Mouse (Mus musculus) hindbrain, embryonic 11.5 days (tissue): ENCODE data around the gene Tas2r114. TPM values are rescaled to one million over a fixed set of nuclear protein-coding genes. Genes with fewer than 3 reads are reported as not detected.

Source experiments
- ATAC-seq: fragments of 200-750 bp; cut with Nextera tagmentation; 2 replicates; pipeline ENCODE4 v1.8.0; 2017; ENCODE audit warnings: mild to moderate bottlenecking, moderate TSS enrichment, moderate library complexity; ENCODE audit not compliant: low FRiP score
- DNase-seq: peaks from one replicate; pipeline ENCODE4 v3.0.0-alpha.2; 2015; ENCODE audit warnings: low spot score
- H3K27ac ChIP-seq: fragments of 300-500 bp; sonication (generic); 2 replicates; pipeline ENCODE4 v1.5.1; 2014; ENCODE audit warnings: mild to moderate bottlenecking, low read depth, low read length
- H3K27me3 ChIP-seq: fragments of 300-500 bp; sonication (generic); 2 replicates; pipeline ENCODE4 v1.6.1; 2014; ENCODE audit warnings: mild to moderate bottlenecking, low read length, moderate library complexity, mixed read lengths; ENCODE audit not compliant: control insufficient read depth, insufficient read depth
- H3K36me3 ChIP-seq: fragments of 300-500 bp; sonication (generic); 2 replicates; pipeline ENCODE4 v1.6.1; 2014; ENCODE audit warnings: mild to moderate bottlenecking, low read length, moderate library complexity, mixed read lengths; ENCODE audit not compliant: control insufficient read depth, insufficient read depth
- H3K4me1 ChIP-seq: fragments of 300-500 bp; sonication (generic); replicated peaks from 2 replicates; pipeline ENCODE4 v1.6.1; 2014; ENCODE audit warnings: low read length, mixed read lengths; ENCODE audit not compliant: control insufficient read depth, insufficient read depth
- H3K4me2 ChIP-seq: fragments of 300-500 bp; sonication (generic); replicated peaks from 2 replicates; pipeline ENCODE4 v1.6.1; 2014; ENCODE audit warnings: mild to moderate bottlenecking, low read depth, low read length
- H3K4me3 ChIP-seq: fragments of 300-500 bp; sonication (generic); 2 replicates; pipeline ENCODE4 v1.5.1; 2014; ENCODE audit warnings: low read depth, low read length
- H3K9ac ChIP-seq: fragments of 300-500 bp; sonication (generic); 2 replicates; pipeline ENCODE4 v1.6.1; 2014; ENCODE audit warnings: low read depth, low read length
- H3K9me3 ChIP-seq: fragments of 300-500 bp; sonication (generic); 2 replicates; pipeline ENCODE4 v1.6.1; 2016; ENCODE audit warnings: low read length; ENCODE audit not compliant: control insufficient read depth
- WGBS: fragments of 180-500 bp; shearing (Covaris S2); extraction: QIAGEN DNeasy Blood & Tissue Kit; methylation state at CpG from one replicate; pipeline ENCODE4 v1.1.7; 2014; 5-methylcytosine and 5-hydroxymethylcytosine counted together
- polyA plus RNA-seq: library from polyadenylated mRNA; unstranded; fragments of >200 nt; fragmentation: Nextera tagmentation; extraction: Ambion mirVana; gene quantifications from 2 replicates; pipeline ENCODE4 v1.2.1, GENCODE M21; 2014

Tas2r114 gene
- polyA plus RNA-seq: not detected in 2 replicates

DNA sequence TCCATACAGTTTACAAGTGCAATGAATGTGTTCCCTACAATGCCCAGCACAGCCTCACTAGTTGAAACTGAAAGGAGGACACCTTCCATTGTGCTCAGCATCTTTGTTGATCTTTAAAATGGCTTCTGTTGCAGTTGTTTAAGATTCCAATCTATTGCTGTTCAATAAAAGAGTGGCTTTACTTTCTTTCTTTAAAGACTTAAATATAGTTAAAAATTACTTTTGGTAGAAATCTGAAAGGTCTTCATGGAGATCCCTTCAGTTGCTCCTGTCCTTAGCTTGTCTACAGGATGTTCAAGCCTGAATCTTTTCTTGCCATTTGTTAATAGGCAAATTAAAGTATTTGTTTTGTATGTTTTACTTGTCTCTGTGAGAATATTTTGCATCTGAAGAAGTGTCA is at the start of gene Tas2r114:
TSS of gene Tas2r114 (minus strand) at position 101 of the 400 bp plus-strand sequence.
- Histone ChIP-seq H3K9me3 (no peaks in the 10 kb centered on the region), H3K27ac (no peak within 1 kb of the TSS), H3K36me3 (no peaks in the 10 kb centered on the region), H3K4me2 (no peak within 1 kb of the TSS), H3K9ac (no peak within 1 kb of the TSS), H3K4me3 (no peak within 1 kb of the TSS), H3K27me3 (no peaks in the 10 kb centered on the region), H3K4me1 (no peaks in the 10 kb centered on the region)
- ATAC-seq (no peak), DNase-seq (no peak)

DNA sequence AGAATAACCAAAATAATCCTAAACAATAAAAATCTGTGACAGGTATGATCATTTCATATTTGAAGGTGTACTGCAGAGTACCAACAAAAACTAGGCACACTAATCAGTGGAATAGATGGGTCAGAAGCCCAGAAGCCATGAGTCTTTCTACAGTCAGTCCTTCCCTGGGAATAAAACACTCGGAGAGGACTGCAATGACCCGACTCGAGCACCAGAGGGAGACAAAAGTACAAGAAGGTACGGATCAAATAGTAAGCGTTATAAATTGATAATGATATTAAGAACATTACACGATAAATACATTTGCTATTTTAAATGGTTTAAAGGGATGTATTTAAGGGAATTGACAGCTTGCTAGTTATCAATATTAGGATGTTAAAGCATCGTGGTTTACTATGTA is 22.9 kb upstream of the Tas2r114 start:
- WGBS: 46% methylated on average over 7 of the region's 7 CpGs
- Histone ChIP-seq H3K4me3 (no peak overlapping the region), H3K9ac (no peak overlapping the region), H3K4me1 (no peaks in the 10 kb centered on the region), H3K9me3 (no peaks in the 10 kb centered on the region), H3K4me2 (no peak overlapping the region), H3K27ac (no peak overlapping the region), H3K27me3 (no peaks in the 10 kb centered on the region), H3K36me3 (no peaks in the 10 kb centered on the region)
- peak; percentile 4 for DNase-seq
- ATAC-seq: no peak

DNA sequence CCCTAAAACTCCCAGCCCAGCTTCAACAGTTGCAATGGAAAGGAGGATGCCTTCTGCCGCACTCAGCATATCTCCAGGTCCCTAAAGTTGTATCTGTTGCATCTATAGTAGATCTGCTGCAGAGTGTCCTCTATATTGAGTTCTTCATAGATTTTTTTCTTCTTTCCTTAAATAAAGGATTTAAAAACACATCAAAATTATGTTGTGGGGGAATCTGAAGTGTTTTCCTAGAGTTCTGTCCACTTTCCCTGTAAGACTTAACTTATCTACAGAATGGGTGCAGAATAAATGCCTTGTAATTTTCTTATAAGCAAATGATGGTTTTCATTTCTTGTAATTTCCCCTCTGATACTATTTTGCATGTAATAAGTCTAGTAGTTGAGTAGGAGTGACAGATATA is 2.5 kb downstream of the Tas2r114 start, which contains the start of gene Tas2r105:
TSS of gene Tas2r105 (minus strand) at position 101 of the 400 bp plus-strand sequence.
- H3K4me3 ChIP-seq: no peak within 1 kb of the TSS
- 88% methylated on average over 1 of the region's 1 CpGs for WGBS
- H3K27me3 ChIP-seq: no peaks in the 10 kb centered on the region

DNA sequence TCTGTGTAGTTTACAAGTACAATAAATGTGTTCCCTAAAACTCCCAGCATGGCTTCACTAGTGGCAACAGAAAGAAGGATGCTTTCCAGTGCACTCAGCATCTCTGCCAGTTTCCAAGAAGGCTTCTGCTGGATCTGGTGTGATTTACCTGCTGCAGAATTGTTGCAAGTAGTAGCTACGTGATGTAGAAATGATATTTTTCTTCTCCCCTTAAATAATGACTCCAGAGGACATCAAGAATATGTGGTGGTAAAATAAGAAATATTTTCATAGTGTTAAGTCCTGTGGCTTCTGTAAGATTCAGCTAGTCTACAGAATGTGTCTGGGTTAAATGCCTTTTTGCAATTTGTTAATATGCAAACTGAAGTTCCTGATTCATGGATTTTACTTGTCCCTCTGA is 4.2 kb downstream of the Tas2r114 start, which contains the start of gene Tas2r104:
TSS of gene Tas2r104 (minus strand) at position 101 of the 400 bp plus-strand sequence.
- Histone ChIP-seq H3K4me3 (no peak within 1 kb of the TSS), H3K27ac (no peak within 1 kb of the TSS), H3K4me1 (no peaks in the 10 kb centered on the region), H3K9ac (no peak within 1 kb of the TSS), H3K36me3 (no peaks in the 10 kb centered on the region), H3K27me3 (no peaks in the 10 kb centered on the region), H3K4me2 (no peak within 1 kb of the TSS), H3K9me3 (no peaks in the 10 kb centered on the region)
- WGBS: 83% methylated on average over 1 of the region's 1 CpGs
- no peak for DNase-seq
- no peak for ATAC-seq

More for the DNA sequence above, 2.5 kb downstream of the Tas2r114 start, which contains the start of gene Tas2r105:
- Histone ChIP-seq H3K4me1 (no peaks in the 10 kb centered on the region), H3K9ac (no peak within 1 kb of the TSS), H3K4me2 (no peak within 1 kb of the TSS), H3K9me3 (no peaks in the 10 kb centered on the region), H3K27ac (no peak within 1 kb of the TSS), H3K36me3 (no peaks in the 10 kb centered on the region)
- DNase-seq (no peak), ATAC-seq (no peak)

DNA sequence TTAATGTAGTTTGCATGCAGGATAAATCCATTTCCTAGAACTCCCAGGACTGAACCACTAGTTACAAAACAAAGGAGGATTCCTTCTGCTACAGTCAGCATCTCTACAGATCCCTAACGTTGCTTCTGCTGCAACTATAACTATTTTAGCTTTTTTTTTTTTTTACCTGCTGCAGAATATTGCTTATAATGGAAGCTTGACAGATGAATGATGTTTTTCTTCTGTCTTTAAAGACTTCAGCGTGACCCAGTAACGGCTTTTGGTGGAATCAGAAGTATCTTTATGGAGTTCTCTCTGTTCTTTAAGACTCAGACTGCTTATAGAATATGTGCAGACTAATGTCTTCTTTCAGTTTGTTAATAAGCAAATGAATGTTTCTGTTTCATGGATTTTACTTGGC is 11.1 kb downstream of the Tas2r114 start, which contains the start of gene Tas2r106:
TSS of gene Tas2r106 (minus strand) at position 101 of the 400 bp plus-strand sequence.
- Histone ChIP-seq H3K27ac (no peak within 1 kb of the TSS), H3K27me3 (no peaks in the 10 kb centered on the region), H3K4me3 (no peak within 1 kb of the TSS), H3K4me1 (no peaks in the 10 kb centered on the region), H3K4me2 (no peak within 1 kb of the TSS), H3K36me3 (no peaks in the 10 kb centered on the region), H3K9ac (no peak within 1 kb of the TSS), H3K9me3 (no peaks in the 10 kb centered on the region)
- no peak for DNase-seq
- ATAC-seq: no peak
- WGBS: 69% methylated on average over 3 of the region's 3 CpGs

DNA sequence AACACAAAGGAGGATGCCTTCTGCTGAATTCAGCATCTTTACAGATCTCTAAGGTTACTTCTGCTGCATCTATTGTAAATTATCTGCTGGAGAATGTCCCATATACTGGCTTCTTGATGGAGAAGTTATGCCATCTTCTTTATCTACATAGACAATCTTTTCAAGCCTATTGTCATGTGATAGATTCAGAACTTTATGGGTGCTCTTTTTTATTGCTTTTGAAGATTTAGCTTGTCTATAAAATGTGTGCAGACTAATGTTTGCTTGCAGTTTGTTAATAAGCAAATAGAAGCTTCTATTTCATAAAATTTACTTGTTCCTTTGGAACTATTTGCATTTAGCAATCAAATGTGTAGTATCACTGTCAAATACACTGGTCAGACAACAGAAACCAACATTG is 29.8 kb downstream of the Tas2r114 start, which contains the start of gene Tas2r107:
TSS of gene Tas2r107 (minus strand) at position 101 of the 400 bp plus-strand sequence.
- Histone ChIP-seq H3K36me3 (no peaks in the 10 kb centered on the region), H3K27ac (no peak within 1 kb of the TSS), H3K4me1 (no peaks in the 10 kb centered on the region), H3K9ac (no peak within 1 kb of the TSS), H3K9me3 (no peaks in the 10 kb centered on the region), H3K27me3 (no peaks in the 10 kb centered on the region), H3K4me3 (no peak within 1 kb of the TSS), H3K4me2 (no peak within 1 kb of the TSS)
- ATAC-seq (no peak), DNase-seq (no peak)

Other genes starting within 250 kb of the Tas2r114 start
- not detected in 2 replicates for gene 5430401F13Rik, start 203.7 kb downstream of the Tas2r114 start, polyA plus RNA-seq
- not detected in 2 replicates for gene Gm6619, start 203.7 kb downstream of the Tas2r114 start, polyA plus RNA-seq
- not detected in 2 replicates for gene Tas2r130, start 59.2 kb downstream of the Tas2r114 start, polyA plus RNA-seq
- gene Tas2r107, start 29.9 kb downstream of the Tas2r114 start, polyA plus RNA-seq: not detected in 2 replicates
- not detected in 2 replicates for gene Tas2r106, start 11.2 kb downstream of the Tas2r114 start, polyA plus RNA-seq
- not detected in 2 replicates for gene Tas2r104, start 4.3 kb downstream of the Tas2r114 start, polyA plus RNA-seq
- not detected in 2 replicates for gene Tas2r105, start 2.6 kb downstream of the Tas2r114 start, polyA plus RNA-seq